Mouse (Mus musculus) common myeloid progenitor, adult 5-6 weeks (primary cell): Measurements from ENCODE around the gene Dusp9. TPM values are rescaled to one million over a fixed set of nuclear protein-coding genes. Genes with fewer than 3 reads are reported as not detected.

Source experiments
- ATAC-seq: replicated peaks from 2 replicates; pipeline ENCODE4 v1.8.0; 2016; ENCODE audit warnings: low read depth, mild to moderate bottlenecking, moderate TSS enrichment, inconsistent platforms; ENCODE audit not compliant: poor library complexity, severe bottlenecking
- total RNA-seq: library from RNA; stranded (forward); fragments of 200-1000, 187-1606 nt; gene quantifications from 2 replicates; pipeline ENCODE4 v1.2.3, GENCODE M21; 2017

The Dusp9 gene
- total RNA-seq = 0.78 and 1.0 TPM in 2 replicates

- ATAC-seq = peak; percentile 67
Measured at GRCm38 (mm10) chrX:73639255-73639675, at the start of gene Dusp9. Gene Dusp9, plus strand, starts transcription at chrX:73639419.

- peak; percentile 100 for ATAC-seq
Measured at GRCm38 (mm10) chrX:73593212-73593611, 46.0 kb upstream of the Dusp9 start.

DNA sequence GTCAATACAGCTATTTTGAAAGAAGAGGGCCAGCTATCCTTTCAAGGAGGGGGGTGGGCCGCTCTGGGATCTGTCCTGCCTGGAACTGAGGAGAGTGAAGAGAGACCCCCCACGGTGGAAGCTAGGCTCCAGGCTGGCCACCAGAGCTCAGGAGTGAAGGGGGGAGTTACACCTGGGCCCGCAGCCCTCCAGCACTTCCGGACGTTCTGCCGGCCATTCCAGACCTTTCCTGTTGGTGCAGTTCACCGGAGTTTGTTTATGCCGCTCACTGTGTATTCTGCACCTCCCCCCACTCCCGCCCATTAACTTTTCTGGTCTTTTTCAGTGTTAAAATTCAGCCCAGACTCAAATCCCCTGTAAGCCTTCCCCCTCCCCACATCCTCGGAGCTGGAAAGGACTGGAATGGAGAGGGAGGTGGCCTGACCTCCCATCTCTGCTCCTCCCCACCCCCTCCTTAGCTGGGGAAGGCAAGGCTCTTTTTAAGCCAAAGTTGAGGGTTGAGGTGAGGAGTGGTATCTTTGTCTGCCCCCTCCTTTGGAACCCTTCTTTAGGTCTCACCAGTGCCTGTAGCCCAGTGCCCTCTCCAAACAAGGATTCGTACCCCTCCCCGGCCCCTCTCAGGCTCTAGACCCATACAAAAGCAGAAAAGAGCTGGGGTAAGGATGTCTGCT, 44.6 kb upstream of the Dusp9 start:
- ATAC-seq = no peak

GRCm38 (mm10) chrX:73595297-73595938, 43.8 kb upstream of the Dusp9 start:
- ATAC-seq = no peak

DNA sequence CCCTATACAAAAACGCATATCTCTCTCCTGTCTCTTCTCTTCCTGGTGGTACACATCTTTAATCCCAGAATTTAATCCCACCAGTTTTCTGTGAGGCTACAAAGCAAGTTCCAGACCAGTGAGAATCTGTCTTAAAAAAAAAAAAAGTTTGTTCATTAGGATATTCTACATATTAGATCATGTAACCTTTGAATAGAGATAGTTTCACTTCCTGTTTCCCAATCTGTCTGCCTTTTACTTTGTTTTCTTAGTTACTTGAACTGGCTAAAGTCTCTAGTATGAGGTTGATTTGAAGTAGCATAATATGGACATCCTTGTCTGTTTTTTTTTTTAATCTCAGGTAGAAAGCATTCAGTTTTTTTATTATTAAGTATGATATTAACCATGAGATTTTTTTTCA, 37.8 kb upstream of the Dusp9 start:
- no peak for ATAC-seq

DNA sequence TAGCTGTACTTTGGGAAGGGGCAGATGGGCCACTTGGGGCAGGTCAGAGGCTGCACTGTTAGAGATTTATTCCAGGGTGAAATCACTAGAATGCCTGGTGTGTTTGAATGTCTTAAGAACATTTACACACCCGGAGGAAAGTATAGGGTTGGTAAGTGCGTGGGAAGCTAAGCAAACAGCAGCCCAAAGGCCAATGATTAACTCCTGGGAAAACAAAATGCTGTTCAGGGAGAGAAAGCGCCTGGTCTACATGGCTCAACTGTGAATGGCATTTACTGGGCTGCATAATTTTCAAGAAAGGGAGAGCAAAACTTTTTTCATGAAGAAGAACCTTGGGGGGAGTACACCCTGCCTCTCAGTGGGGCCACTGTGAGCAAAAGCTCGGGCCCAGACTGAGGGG, 25.6 kb upstream of the Dusp9 start:
- ATAC-seq = no peak

DNA sequence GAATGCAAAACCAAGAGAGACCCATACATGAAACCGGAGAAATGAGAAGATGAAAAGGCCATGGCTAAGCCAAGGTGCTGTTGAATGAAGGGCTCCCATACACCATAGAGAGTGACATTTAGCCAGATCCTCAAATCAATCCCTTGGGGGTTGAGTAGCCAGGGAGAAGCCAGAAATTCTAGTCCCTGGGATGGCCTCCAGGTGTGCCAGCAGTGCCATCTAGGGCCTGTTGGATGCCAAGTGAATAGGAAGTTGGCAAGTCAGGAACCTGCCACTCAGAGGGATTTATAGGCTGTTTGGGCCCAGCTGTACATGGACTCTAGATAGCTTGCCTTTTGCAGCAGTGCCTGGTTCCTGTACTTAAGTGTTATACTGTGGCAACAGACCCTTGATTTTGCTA, 23.3 kb upstream of the Dusp9 start:
- ATAC-seq = no peak

- ATAC-seq = no peak
Measured at GRCm38 (mm10) chrX:73619401-73619800, 19.8 kb upstream of the Dusp9 start.

DNA sequence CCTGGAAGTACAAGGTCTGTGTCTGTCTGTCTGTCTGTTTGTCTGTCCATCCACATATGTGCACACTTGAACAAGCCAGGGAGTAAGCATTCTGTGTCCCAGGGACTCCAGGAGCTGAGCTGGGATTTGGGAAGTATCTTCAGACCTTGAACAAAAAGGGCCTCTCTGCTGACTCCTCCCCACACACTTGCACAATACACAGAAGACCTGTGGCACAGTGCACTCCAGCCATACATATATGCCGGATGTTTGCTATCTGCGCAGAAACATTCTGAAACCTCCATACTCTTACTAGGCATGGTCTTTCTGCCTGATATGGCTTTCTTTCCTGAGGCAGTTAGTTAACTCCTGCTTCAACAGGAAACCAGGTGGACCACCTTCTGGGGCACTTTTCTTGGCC, 19.3 kb upstream of the Dusp9 start:
- no peak for ATAC-seq

- no peak for ATAC-seq
Measured at GRCm38 (mm10) chrX:73626981-73627380, 12.2 kb upstream of the Dusp9 start.

DNA sequence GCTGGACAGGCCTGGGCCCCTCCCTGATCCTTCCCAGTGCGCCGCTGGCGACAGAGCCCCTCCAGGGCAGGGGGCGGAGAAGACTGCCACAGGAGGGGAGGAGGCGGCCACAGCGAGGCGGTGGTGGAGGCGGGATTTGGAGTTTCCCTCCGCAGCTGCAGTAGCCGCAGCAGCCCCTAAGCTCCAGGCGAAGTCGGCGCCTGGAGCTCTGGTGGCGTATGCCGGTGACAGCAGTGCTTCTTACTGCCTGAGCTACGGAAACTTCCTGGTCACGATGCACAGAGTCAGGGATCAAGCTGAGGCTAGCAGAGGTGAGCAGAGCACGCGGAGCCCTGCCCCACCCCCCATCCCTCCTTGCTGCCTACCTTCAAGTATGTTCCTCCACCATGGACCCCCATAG, 3.8 kb upstream of the Dusp9 start:
- ATAC-seq = peak; percentile 55

DNA sequence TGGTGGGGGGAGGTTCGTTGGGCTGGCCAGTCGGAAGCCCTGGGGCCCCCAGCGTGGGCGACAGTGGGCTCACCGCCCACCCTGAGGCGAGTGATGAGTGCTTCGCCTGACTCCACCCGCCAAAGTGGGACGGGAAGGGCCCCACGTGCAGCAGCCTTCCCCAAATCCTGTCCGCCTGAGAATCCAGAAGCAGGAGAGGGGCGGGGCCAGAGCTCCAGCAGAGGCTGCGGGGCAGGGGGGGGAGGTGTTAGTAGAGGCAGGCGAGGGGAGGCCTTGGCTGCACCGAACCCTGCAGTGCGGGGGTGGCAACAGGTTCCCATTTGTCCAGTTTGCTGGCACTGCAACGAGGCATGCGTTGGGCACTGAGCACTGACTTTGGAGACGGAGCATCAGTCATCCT, 1.8 kb upstream of the Dusp9 start:
- no peak for ATAC-seq

DNA sequence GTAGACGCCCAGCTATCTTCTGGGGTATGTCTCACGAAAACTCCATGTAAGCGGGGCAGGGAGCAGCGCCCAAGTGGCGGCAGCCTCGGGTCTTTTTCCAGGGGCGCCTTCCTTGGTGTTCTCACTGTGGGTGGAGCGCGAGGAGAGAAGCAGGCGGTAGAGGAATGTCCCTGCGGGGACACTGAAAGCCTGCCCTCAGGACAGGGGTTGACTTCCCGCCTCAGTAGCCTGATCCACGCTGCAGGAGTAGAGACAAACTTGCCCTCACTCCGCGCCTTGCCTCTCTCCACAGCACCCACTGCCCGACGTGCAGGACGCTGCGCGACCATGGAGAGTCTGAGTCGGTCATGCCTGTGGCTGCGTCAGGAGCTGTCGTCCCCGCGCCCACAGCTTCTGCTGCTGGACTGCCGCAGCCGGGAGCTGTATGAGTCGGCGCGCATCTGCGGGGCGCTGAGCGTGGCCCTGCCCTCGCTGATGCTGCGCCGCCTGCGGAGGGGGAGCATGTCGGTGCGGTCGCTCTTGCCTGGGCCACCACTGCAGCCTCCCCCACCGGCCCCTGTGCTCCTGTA, 766 bp downstream of the Dusp9 start:
- ATAC-seq = peak; percentile 31

- no peak for ATAC-seq
Measured at GRCm38 (mm10) chrX:73645121-73645520, 5.9 kb downstream of the Dusp9 start.

- no peak for ATAC-seq
Measured at GRCm38 (mm10) chrX:73650869-73651268, 11.7 kb downstream of the Dusp9 start.

DNA sequence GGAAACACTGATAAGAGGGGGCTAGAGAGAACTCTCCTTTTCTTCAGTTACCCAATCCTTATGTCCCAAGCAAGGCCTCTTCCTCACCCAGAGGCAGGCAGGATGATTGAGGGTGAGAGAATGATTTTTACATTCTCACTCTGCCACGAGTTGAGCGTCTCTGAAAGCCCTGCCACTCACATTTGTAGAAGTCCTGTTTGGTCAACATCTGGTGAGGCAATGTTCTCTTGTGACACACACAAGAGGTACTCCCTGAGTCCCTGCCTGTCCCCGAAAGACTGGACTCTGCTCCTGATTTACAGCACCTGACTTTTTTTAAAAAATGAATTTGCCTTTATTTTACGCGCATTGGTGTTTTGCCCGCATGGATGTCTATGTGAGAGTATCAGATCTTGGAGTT, 14.2 kb downstream of the Dusp9 start:
- no peak for ATAC-seq

GRCm38 (mm10) chrX:73654177-73654576, 15.0 kb downstream of the Dusp9 start:
- ATAC-seq = peak; percentile 87

DNA sequence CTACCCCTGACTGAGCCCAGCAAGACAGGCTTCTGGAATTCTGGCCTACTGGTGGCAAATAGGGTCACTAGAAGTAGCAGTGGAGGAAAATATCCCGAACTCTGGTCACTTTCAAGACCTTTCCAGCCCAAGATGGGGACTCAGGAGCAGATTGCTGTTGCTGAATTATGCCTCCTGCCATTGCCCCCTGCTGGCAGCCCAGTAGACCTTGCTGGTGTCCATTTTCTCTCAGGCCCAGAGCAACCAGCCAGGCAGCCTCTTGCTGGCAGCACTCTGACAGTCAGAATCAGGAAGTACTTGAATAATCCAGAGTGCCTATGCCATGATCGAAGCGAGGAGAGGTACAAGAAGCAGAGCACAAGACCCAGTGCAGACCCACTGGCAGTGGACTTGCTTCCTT, 16.3 kb downstream of the Dusp9 start:
- peak; percentile 68 for ATAC-seq

DNA sequence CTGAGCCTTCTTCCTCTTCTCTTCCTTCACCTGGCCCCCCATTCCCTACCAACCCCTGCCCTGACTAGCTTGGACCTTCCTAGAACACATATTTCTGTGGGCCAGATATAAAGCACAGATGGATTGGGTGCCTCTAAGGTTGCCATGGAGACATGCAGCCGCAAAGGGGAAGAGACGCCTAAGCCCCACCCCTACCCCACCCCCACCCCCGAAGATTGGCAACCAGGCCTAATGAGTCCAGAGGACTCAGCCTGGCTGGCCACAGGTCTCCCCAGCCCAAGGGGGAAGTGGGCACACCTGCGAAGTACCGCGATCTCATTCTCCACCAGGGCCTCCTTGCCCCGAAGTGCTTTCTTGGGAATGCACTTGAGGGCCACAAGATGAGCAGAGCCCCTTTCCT, 19.2 kb downstream of the Dusp9 start:
- ATAC-seq = peak; percentile 22; the same call in 1 of the 2 replicates

DNA sequence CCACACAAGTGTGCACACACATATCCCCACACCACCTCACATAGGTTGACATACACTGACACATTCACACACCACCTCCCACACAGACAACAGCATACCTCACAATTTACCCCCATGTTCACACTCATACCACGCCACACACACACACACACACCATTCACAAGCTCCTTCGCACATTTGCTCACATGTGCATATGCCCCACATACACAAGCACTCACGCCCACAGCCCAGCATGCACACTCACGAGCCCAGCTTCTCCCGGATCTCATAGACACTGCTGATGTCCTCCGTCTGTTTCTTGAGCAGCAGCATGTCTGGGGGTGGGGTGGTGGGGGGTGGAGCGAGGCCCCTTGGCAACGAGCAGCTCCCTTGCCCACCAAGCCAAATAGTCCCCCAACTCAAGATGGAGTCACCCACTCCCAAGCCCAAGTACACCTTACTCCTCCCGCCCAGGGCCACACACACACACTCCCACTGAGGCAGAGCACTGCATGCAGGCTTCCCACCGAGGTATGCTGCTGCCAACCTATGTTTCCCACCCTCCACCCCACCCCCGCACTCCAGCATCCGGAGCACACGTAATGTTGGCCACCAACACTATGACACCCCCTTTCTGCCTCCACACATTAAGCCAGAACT, 19.8 kb downstream of the Dusp9 start:
- no peak for ATAC-seq
